Mouse (Mus musculus) ES-E14 (cell line): ENCODE measurements at regions not wholly inside any gene's neighbourhood (a gene's known extent, or its start where the extent isn't known, plus 50 kb on each side); places are given as distances from the start of the nearest gene placed in this dataset.

Experiments
- DNase-seq: peaks from one replicate; pipeline ENCODE4 v3.0.0-alpha.2; 2013; ENCODE audit warnings: low read depth, low spot score
- H3K27ac ChIP-seq: 2 replicates; pipeline ENCODE4 v1.5.1; 2012; ENCODE audit warnings: low read depth, mild to moderate bottlenecking, low read length, moderate library complexity, mixed read lengths; ENCODE audit not compliant: poor library complexity, insufficient read depth, severe bottlenecking
- H3K36me3 ChIP-seq: 2 replicates; pipeline ENCODE4 v1.6.1; 2012; ENCODE audit warnings: mild to moderate bottlenecking, low read length, moderate library complexity, mixed read lengths; ENCODE audit not compliant: control insufficient read depth, poor library complexity, insufficient read depth, severe bottlenecking
- H3K4me1 ChIP-seq, 2 experiments: fragments of 150-350 bp in 1 of 2; sonication (generic) in 1 of 2; 2 replicates each; pipeline ENCODE4 v1.6.1; 2012; ENCODE audit warnings: low read length in 2 of 2, mild to moderate bottlenecking in 1 of 2, mixed read lengths in 1 of 2; ENCODE audit not compliant: control insufficient read depth in 2 of 2, insufficient read depth in 2 of 2, poor library complexity in 1 of 2
- H3K4me3 ChIP-seq, 2 experiments: fragments of 150-350 bp in 1 of 2; sonication (generic) in 1 of 2; 2 replicates each; pipeline ENCODE4 v1.5.1; 2012; ENCODE audit warnings: low read length in 2 of 2, low read depth in 1 of 2, mild to moderate bottlenecking in 1 of 2, mixed read lengths in 1 of 2; ENCODE audit not compliant: insufficient read depth in 1 of 2, poor library complexity in 1 of 2, severe bottlenecking in 1 of 2
- H3K9ac ChIP-seq: 2 replicates; pipeline ENCODE4 v1.6.1; 2012; ENCODE audit warnings: low read depth, mild to moderate bottlenecking, low read length, mixed read lengths; ENCODE audit not compliant: poor library complexity, insufficient read depth, severe bottlenecking
- H3K9me3 ChIP-seq: fragments of 150-350 bp; sonication (generic); 2 replicates; pipeline ENCODE4 v1.6.1; 2012; ENCODE audit warnings: low read depth, mild to moderate bottlenecking, low read length; ENCODE audit not compliant: control insufficient read depth, insufficient read depth
- CHD2 ChIP-seq: IDR thresholded peaks from 2 replicates; pipeline ENCODE4 v1.6.1; 2014; ENCODE audit warnings: mild to moderate bottlenecking, low read depth, low read length, inconsistent platforms
- HCFC1 ChIP-seq: IDR thresholded peaks from 2 replicates; pipeline ENCODE4 v1.6.1; 2012; ENCODE audit warnings: low read length, inconsistent platforms, borderline replicate concordance; ENCODE audit not compliant: insufficient read depth
- MAFK ChIP-seq: IDR thresholded peaks from 2 replicates; pipeline ENCODE4 v1.6.1; 2014; ENCODE audit warnings: mild to moderate bottlenecking, low read depth, low read length, inconsistent platforms; ENCODE audit not compliant: insufficient read depth
- ZC3H11A ChIP-seq: IDR thresholded peaks from 2 replicates; pipeline ENCODE4 v1.6.1; 2012; ENCODE audit warnings: low read depth, mild to moderate bottlenecking, inconsistent platforms, low read length, borderline replicate concordance
- ZNF384 ChIP-seq: IDR thresholded peaks from 2 replicates; pipeline ENCODE4 v1.6.1; 2012; ENCODE audit warnings: low read depth, low read length, inconsistent platforms
- in situ Hi-C, 2 experiments: fragments of 600-800 bp; cut with MboI; formaldehyde crosslinking; loops; one replicate each; pipeline ENCODE4 v1.15.1; 2025; ENCODE audit warnings: low sequenced_read_pairs in 2 of 2, inconsistent platforms in 1 of 2; ENCODE audit not compliant: unreplicated experiment in 2 of 2

DNA sequence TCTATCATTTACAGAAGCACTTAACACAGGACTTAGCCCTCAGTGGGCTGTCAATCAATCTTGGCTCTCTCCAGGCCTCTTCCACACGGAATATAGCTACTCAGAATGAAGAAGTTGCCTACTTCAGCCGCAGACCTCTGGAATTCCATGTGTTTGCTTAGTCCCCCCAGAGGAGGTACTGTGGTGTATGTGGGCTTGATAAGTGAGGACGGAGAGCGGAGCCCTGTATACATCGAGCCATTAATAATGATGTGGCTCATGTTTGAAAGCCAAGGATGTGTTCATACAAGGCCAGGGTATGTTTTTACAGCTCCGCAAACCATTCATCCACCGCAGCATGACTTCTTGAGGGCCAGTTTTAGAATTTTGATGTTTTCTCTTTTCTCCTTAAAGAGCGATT, 125.8 kb downstream of the Enc1 start:
- H3K4me3 ChIP-seq = no peak overlapping the region
- H3K4me1 ChIP-seq = peaks cover 6 to 9% of the 10 kb centered on the region in 2 experiments; a peak in 2 of 4 replicates
- H3K27ac ChIP-seq = no peak overlapping the region
- in situ Hi-C loops = no loop called here
- no peaks in the 10 kb centered on the region for H3K36me3 ChIP-seq
- no peaks in the 10 kb centered on the region for H3K9me3 ChIP-seq
- no peak for TF ChIP-seq MAFK
- TF ChIP-seq CHD2 = no peak
- no peak for TF ChIP-seq ZNF384
- no peak for TF ChIP-seq HCFC1
- TF ChIP-seq ZC3H11A = no peak
- no peak overlapping the region for H3K9ac ChIP-seq
- DNase-seq = no peak

DNA sequence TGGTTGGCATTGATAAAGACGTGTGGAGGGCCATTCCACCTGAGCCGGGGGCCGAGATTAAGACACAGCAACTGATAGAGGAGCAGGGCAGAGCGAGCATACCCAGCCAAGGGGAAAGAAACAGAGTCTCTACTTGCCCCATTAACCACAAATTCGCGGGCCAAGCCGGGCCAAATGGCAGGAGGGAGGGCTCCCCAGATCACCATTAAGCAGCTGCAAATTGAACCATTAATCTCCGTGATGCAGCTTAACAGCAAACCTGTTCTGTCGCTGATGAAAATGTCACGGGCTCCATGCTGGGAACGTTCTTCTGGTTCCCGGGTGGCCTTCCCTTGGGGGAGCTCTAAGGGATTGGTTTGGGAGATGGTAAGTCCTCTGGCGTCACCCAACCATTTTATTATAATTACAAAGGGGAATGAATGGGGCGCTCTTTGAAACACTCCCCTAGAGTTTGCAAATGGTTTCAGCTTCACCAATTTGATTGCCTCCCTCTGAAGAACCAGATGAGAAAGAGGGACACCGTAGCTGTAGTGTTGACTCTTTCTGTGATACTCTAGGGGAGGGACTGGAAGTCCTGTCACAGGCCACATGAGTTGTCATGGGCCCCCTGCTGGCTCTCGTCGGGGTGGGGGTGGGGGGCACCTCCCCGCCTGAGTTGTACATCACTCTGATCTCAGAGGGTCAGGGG, 124.8 kb downstream of the Enc1 start:
- Histone ChIP-seq H3K4me3 (peak overlapping the region in 1 of 2 experiments; percentile 38; a peak in 2 of 4 replicates), H3K36me3 (no peaks in the 10 kb centered on the region), H3K9ac (no peak overlapping the region), H3K9me3 (no peaks in the 10 kb centered on the region), H3K27ac (no peak overlapping the region), H3K4me1 (peaks cover 6 to 8% of the 10 kb centered on the region in 2 experiments; a peak in 2 of 4 replicates)
- no peak for DNase-seq
- TF ChIP-seq ZNF384 = no peak
- in situ Hi-C loops = no loop called here

DNA sequence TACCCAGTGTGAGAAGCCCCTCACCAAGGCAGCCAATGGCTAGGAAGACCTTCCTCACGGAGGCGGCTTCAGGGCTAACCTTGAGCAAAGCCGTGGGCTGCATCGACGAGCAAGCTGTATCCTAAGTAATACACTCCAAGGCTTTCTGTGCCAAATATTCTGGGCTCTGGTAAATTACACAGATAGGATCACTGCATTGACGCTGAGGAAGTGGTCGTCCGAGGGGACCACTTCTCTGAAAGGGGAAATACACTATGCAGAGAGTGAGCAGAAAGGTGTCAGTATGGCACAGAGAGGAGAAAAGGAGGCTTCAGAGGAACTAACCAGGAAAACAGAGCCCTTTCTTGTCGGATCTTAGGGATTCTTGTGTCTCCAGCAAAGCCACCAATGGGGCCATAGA, 124.1 kb downstream of the Enc1 start:
- Histone ChIP-seq H3K4me1 (peaks cover 6% of the 10 kb centered on the region in 2 experiments; a peak in 2 of 4 replicates), H3K36me3 (no peaks in the 10 kb centered on the region), H3K4me3 (peak overlapping the region in 1 of 2 experiments; percentile 38; a peak in 1 of 4 replicates), H3K27ac (no peak overlapping the region), H3K9me3 (no peaks in the 10 kb centered on the region), H3K9ac (no peak overlapping the region)
- in situ Hi-C loops = no loop called here
- TF ChIP-seq ZC3H11A = no peak
- no peak for DNase-seq

DNA sequence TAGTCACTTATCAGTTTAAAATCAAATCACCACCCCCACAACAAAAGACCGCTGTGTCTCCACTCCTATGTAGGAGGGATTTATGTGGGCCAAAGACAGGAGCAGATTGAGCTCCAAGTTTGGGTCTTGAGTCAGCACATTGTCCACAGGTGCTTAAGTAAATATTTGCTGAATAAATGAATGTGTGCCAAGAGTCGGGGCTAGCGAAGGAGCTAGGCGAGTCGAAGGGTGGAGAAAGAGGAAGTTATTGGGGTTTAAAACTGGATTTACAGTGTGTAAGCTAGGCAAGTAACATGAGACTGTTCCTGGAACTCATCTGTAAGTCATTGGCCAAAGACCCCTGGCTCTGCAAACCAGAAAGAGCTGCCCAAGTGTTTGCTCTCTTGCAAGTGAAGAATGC, 122.9 kb downstream of the Enc1 start:
- peaks cover 9 to 11% of the 10 kb centered on the region in 2 experiments; a peak in 3 of 4 replicates for H3K4me1 ChIP-seq
- DNase-seq = no peak
- H3K36me3 ChIP-seq = no peaks in the 10 kb centered on the region
- H3K9ac ChIP-seq = no peak overlapping the region
- no peaks in the 10 kb centered on the region for H3K9me3 ChIP-seq
- H3K4me3 ChIP-seq = no peak overlapping the region
- no peak overlapping the region for H3K27ac ChIP-seq
- TF ChIP-seq HCFC1 = no peak
- TF ChIP-seq CHD2 = no peak
- no peak for TF ChIP-seq ZC3H11A
- TF ChIP-seq ZNF384 = no peak
- no peak for TF ChIP-seq MAFK
- in situ Hi-C loops = no loop called here

DNA sequence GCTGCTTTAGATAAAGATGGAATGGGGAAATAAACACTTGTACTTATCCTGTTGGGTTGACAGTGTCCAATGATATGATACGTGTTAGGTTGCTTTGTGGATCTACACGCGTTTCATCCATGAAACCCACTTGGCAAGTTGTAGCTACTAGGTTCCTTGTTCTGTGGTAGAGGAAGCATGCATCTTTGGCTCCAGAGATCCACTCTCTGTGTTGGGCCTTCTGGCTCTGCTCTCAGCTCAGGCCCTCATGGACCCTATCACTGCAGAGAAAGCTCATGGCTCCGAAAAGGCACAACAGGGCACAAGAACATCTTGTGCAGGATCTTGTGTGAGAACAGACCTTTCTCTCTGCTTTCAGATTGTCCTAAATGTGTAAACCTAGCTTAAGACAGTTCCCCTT, 122.3 kb downstream of the Enc1 start:
- Histone ChIP-seq H3K4me1 (peaks cover 10 to 14% of the 10 kb centered on the region in 2 experiments), H3K4me3 (no peak overlapping the region), H3K9me3 (no peaks in the 10 kb centered on the region), H3K9ac (no peak overlapping the region), H3K27ac (no peak overlapping the region), H3K36me3 (no peaks in the 10 kb centered on the region)
- in situ Hi-C loops = no loop called here
- no peak for TF ChIP-seq ZC3H11A
- TF ChIP-seq ZNF384 = no peak
- no peak for TF ChIP-seq MAFK
- no peak for TF ChIP-seq HCFC1
- no peak for DNase-seq
